Mouse (Mus musculus): Measurements from ENCODE around the gene Unkl. TPM values are rescaled to one million over a fixed set of nuclear protein-coding genes. Genes with fewer than 3 reads are reported as not detected.

The Unkl gene
- polyA plus RNA-seq, 1 experiment: 38.3 TPM

GRCm38 (mm10) chr17:25243131-25243780 lies 55.1 kb downstream of the Unkl start:
- 86% methylated on average over 11 of the region's 11 CpGs for WGBS
- TF ChIP-seq POLR2A (IDR thresholded peaks at IDR 0.05; ENCODE audit: low read depth, low read length): no peak
- TF ChIP-seq CTCF (conservative IDR thresholded peaks at IDR 0.05; ENCODE audit: insufficient read depth, insufficient read length, low read depth, low read length): 0 out of 2 replicates have a peak, but pooled peaks have one; percentile 10
- DNase-seq: no peak
- no peak overlapping the region for H3K27ac ChIP-seq (ENCODE audit: insufficient read depth, low read depth, low read length)
- no peaks in the 10 kb centered on the region for H3K27me3 ChIP-seq (replicated peaks; ENCODE audit: control insufficient read depth, insufficient read depth, low read length)
- no peak overlapping the region for H3K4me3 ChIP-seq (ENCODE audit: insufficient read depth, low read depth, low read length)
- H3K36me3 ChIP-seq (ENCODE audit: control insufficient read depth, insufficient read depth, low read length): no peaks in the 10 kb centered on the region
- no peaks in the 10 kb centered on the region for H3K4me1 ChIP-seq (ENCODE audit: control insufficient read depth, insufficient read depth, low read length)

- 61% methylated on average over 16 of the region's 16 CpGs for WGBS
- DNase-seq: peak; percentile 29
These were observed 56.0 kb downstream of the Unkl start for GRCm38 (mm10) chr17:25244239-25244638.

GRCm38 (mm10) chr17:25248033-25248750 lies 60.0 kb downstream of the Unkl start:
- H3K27ac ChIP-seq (ENCODE audit: insufficient read depth, low read depth, low read length): no peak overlapping the region
- H3K4me1 ChIP-seq (ENCODE audit: control insufficient read depth, insufficient read depth, low read length): no peaks in the 10 kb centered on the region
- no peak overlapping the region for H3K4me3 ChIP-seq (ENCODE audit: insufficient read depth, low read depth, low read length)
- H3K36me3 ChIP-seq (ENCODE audit: control insufficient read depth, insufficient read depth, low read length): no peaks in the 10 kb centered on the region
- H3K27me3 ChIP-seq (replicated peaks; ENCODE audit: control insufficient read depth, insufficient read depth, low read length): no peaks in the 10 kb centered on the region
- WGBS: 75% methylated on average over 18 of the region's 18 CpGs
- DNase-seq: no peak
- TF ChIP-seq CTCF (conservative IDR thresholded peaks at IDR 0.05; ENCODE audit: insufficient read depth, insufficient read length, low read depth, low read length) (no peak), POLR2A (IDR thresholded peaks at IDR 0.05; ENCODE audit: low read depth, low read length) (no peak)

More at GRCm38 (mm10) chr17:25244239-25244638, 56.0 kb downstream of the Unkl start:
- TF ChIP-seq POLR2A (IDR thresholded peaks at IDR 0.05; ENCODE audit: low read depth, low read length): no peak
- no peak overlapping the region for H3K27ac ChIP-seq (ENCODE audit: insufficient read depth, low read depth, low read length)
- H3K27me3 ChIP-seq (replicated peaks; ENCODE audit: control insufficient read depth, insufficient read depth, low read length): no peaks in the 10 kb centered on the region
- no peaks in the 10 kb centered on the region for H3K4me1 ChIP-seq (ENCODE audit: control insufficient read depth, insufficient read depth, low read length)
- no peak overlapping the region for H3K4me3 ChIP-seq (ENCODE audit: insufficient read depth, low read depth, low read length)
- H3K36me3 ChIP-seq (ENCODE audit: control insufficient read depth, insufficient read depth, low read length): no peaks in the 10 kb centered on the region

DNA sequence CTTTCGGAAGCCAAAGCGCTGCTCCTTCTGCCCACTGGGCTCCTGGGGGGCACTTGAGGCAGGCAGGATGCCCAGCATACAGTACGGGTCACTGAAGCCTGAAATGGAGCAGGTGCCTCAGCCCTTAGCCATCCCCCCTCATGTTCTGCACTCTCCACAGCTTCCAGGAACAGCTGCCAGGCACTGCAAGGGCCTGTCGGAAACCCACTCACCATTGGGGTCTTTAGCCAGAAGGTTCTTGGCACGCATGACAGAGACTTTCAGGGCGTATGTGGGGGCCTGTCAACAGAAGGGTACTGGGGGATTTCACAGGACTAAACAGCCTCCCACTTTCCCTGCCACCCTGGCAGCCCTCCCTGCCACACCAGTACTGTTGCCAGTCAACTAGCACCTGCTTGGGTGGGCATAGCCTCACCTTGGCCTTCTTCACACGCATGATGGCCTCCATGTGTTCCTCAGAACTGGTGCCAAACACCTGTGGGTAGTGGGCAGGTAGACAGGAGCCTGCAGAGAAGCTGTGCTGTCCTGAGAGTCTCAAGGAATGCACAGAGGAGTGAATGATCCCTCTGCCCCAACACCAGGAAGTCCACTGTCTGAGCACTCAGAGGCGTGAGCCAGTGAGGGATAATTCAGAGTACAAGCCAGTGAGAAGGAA lies 62.1 kb downstream of the Unkl start:
- no peaks in the 10 kb centered on the region for H3K36me3 ChIP-seq (ENCODE audit: control insufficient read depth, insufficient read depth, low read length)
- no peaks in the 10 kb centered on the region for H3K4me1 ChIP-seq (ENCODE audit: control insufficient read depth, insufficient read depth, low read length)
- no peak overlapping the region for H3K27ac ChIP-seq (ENCODE audit: insufficient read depth, low read depth, low read length)
- DNase-seq: no peak
- 64% methylated on average over 8 of the region's 8 CpGs for WGBS
- TF ChIP-seq POLR2A (IDR thresholded peaks at IDR 0.05; ENCODE audit: low read depth, low read length): no peak
- no peak for TF ChIP-seq CTCF (conservative IDR thresholded peaks at IDR 0.05; ENCODE audit: insufficient read depth, insufficient read length, low read depth, low read length)
- no peaks in the 10 kb centered on the region for H3K27me3 ChIP-seq (replicated peaks; ENCODE audit: control insufficient read depth, insufficient read depth, low read length)
- H3K4me3 ChIP-seq (ENCODE audit: insufficient read depth, low read depth, low read length): no peak overlapping the region

DNA sequence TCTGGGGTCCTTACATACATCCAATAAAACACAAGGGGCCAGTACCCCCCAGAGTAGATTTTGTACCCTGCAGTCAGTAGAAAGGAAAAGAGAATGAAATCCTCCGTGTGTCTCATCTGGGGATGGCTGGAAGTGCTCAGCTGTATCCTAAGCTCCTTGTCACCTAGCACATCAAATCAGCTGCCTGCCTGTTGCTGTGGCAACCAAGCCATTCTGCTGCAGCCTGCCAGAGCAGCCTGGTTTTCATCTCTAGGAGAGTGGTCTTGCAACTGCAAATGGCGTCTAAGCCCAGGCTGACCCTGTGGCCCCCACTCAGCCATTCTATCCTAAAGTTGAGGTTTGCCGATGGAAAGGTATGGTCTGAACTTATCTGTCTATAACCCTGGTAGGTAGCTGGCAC lies 64.4 kb downstream of the Unkl start:
- TF ChIP-seq CTCF (conservative IDR thresholded peaks at IDR 0.05; ENCODE audit: insufficient read depth, insufficient read length, low read depth, low read length): no peak
- TF ChIP-seq POLR2A (IDR thresholded peaks at IDR 0.05; ENCODE audit: low read depth, low read length): no peak
- no peak for DNase-seq
- H3K36me3 ChIP-seq (ENCODE audit: control insufficient read depth, insufficient read depth, low read length): no peaks in the 10 kb centered on the region
- H3K27ac ChIP-seq (ENCODE audit: insufficient read depth, low read depth, low read length): no peak overlapping the region
- no peak overlapping the region for H3K4me3 ChIP-seq (ENCODE audit: insufficient read depth, low read depth, low read length)
- H3K27me3 ChIP-seq (replicated peaks; ENCODE audit: control insufficient read depth, insufficient read depth, low read length): no peaks in the 10 kb centered on the region
- WGBS: 50% methylated on average over 3 of the region's 3 CpGs
- no peaks in the 10 kb centered on the region for H3K4me1 ChIP-seq (ENCODE audit: control insufficient read depth, insufficient read depth, low read length)

GRCm38 (mm10) chr17:25253760-25254159 lies 65.6 kb downstream of the Unkl start:
- Histone ChIP-seq H3K4me1 (ENCODE audit: control insufficient read depth, insufficient read depth, low read length) (no peaks in the 10 kb centered on the region), H3K27ac (ENCODE audit: insufficient read depth, low read depth, low read length) (no peak overlapping the region), H3K4me3 (ENCODE audit: insufficient read depth, low read depth, low read length) (no peak overlapping the region), H3K27me3 (replicated peaks; ENCODE audit: control insufficient read depth, insufficient read depth, low read length) (no peaks in the 10 kb centered on the region), H3K36me3 (ENCODE audit: control insufficient read depth, insufficient read depth, low read length) (no peaks in the 10 kb centered on the region)
- DNase-seq: no peak
- TF ChIP-seq CTCF (conservative IDR thresholded peaks at IDR 0.05; ENCODE audit: insufficient read depth, insufficient read length, low read depth, low read length): no peak
- TF ChIP-seq POLR2A (IDR thresholded peaks at IDR 0.05; ENCODE audit: low read depth, low read length): no peak
- 39% methylated on average over 10 of the region's 10 CpGs for WGBS

GRCm38 (mm10) chr17:25255110-25255509 lies 66.9 kb downstream of the Unkl start:
- H3K27ac ChIP-seq (ENCODE audit: insufficient read depth, low read depth, low read length): no peak overlapping the region
- no peaks in the 10 kb centered on the region for H3K4me1 ChIP-seq (ENCODE audit: control insufficient read depth, insufficient read depth, low read length)
- 76% methylated on average over 2 of the region's 2 CpGs for WGBS
- no peaks in the 10 kb centered on the region for H3K36me3 ChIP-seq (ENCODE audit: control insufficient read depth, insufficient read depth, low read length)
- TF ChIP-seq CTCF (conservative IDR thresholded peaks at IDR 0.05; ENCODE audit: insufficient read depth, insufficient read length, low read depth, low read length): no peak
- no peak for TF ChIP-seq POLR2A (IDR thresholded peaks at IDR 0.05; ENCODE audit: low read depth, low read length)
- H3K4me3 ChIP-seq (ENCODE audit: insufficient read depth, low read depth, low read length): no peak overlapping the region
- no peak for DNase-seq
- no peaks in the 10 kb centered on the region for H3K27me3 ChIP-seq (replicated peaks; ENCODE audit: control insufficient read depth, insufficient read depth, low read length)

Data from kidney, adult 2 months (tissue).